Mouse (Mus musculus) cerebellum, adult 2 months (tissue): ENCODE results near the gene Xpo5.

ENCODE experiments used
- CTCF ChIP-seq: fragments of 200-500 bp; IDR thresholded peaks from 2 replicates; pipeline ENCODE4 v1.5.1; 2011; ENCODE audit warnings: low read depth, mild to moderate bottlenecking, control low read depth, low read length, moderate library complexity, borderline replicate concordance; ENCODE audit not compliant: insufficient read depth
- POLR2A ChIP-seq: fragments of 200-500 bp; IDR thresholded peaks from 2 replicates; pipeline ENCODE4 v1.6.1; 2011; ENCODE audit warnings: low read length, control low read depth, borderline replicate concordance; ENCODE audit not compliant: insufficient read depth

GRCm38 (mm10) chr17:46239516-46240114 is 37.0 kb downstream of the Xpo5 start:
- TF ChIP-seq POLR2A, result no peak
- TF ChIP-seq CTCF, result no peak
